Comparison of ENCODE assay signal across 14 mouse cellular contexts in genomic region chr1:171239992-171240744, GRCm38 (mm10). TPM values are rescaled to one million over a fixed set of nuclear protein-coding genes. Genes with fewer than 3 reads are reported as not detected.
DNase-seq lines count a peak whose midpoint lies in the region; ATAC-seq and TF ChIP-seq lines count a peak whose summit lies in the region.
"Had no signal": no experiment of that assay in that cellular context is flagged by ENCODE, and none has a peak within 500 bp of the region (broad histone marks: within the 10 kb centered on the region; RNA-seq: fewer than 3 reads in every experiment).

No protein-coding gene starts in this region.

- 83% methylated on average over 15 of the region's 15 CpGs for WGBS in forebrain, embryonic 13.5 days
- WGBS in forebrain, embryonic 11.5 days: 82% methylated on average over 15 of the region's 15 CpGs
- 65% methylated on average over 15 of the region's 15 CpGs for WGBS in lung, embryonic 14.5 days
- 57% methylated on average over 15 of the region's 15 CpGs for WGBS in lung, adult 2 months
- WGBS in kidney, embryonic 16.5 days: 45% methylated on average over 15 of the region's 15 CpGs
- 75% methylated on average over 15 of the region's 15 CpGs for WGBS in small intestine, adult 2 months

- ATAC-seq in forebrain, embryonic 13.5 days: no peak
- ATAC-seq in forebrain, embryonic 11.5 days (replicated peaks; ENCODE audit: low FRiP score): no peak
- ATAC-seq in lung, embryonic 14.5 days (ENCODE audit: insufficient read depth): no peak
- 0 out of 2 replicates have a peak, but pooled peaks have one; percentile 56 for ATAC-seq in kidney, embryonic 16.5 days (ENCODE audit: low FRiP score, low TSS enrichment)
- ATAC-seq in erythroid progenitor cell, adult 5-6 weeks (replicated peaks; ENCODE audit: low FRiP score, poor library complexity, severe bottlenecking): no peak
- ATAC-seq: activated CD4-positive, CD25-positive, alpha-beta regulatory T cell, adult 4 months; forebrain, embryonic 15.5 days had no signal

- H3K27me3 ChIP-seq in forebrain, embryonic 13.5 days: no peaks in the 10 kb centered on the region
- H3K27me3 ChIP-seq in forebrain, embryonic 11.5 days (ENCODE audit: control insufficient read depth, insufficient read depth, low read length): no peaks in the 10 kb centered on the region
- H3K27me3 ChIP-seq in lung, embryonic 14.5 days (ENCODE audit: insufficient read depth, low read length): no peaks in the 10 kb centered on the region
- H3K27me3 ChIP-seq in kidney, embryonic 16.5 days (ENCODE audit: insufficient read depth, low read length): no peaks in the 10 kb centered on the region
- H3K27me3 ChIP-seq in small intestine, adult 2 months (ENCODE audit: control insufficient read depth, insufficient read depth, low read length): no peaks in the 10 kb centered on the region
- H3K27me3 ChIP-seq: forebrain, embryonic 15.5 days had no signal

- DNase-seq in forebrain, embryonic 11.5 days (ENCODE audit: low spot score): no peak
- peak; percentile 23 for DNase-seq in lung, embryonic 14.5 days
- DNase-seq in lung, adult 2 months: no peak
- DNase-seq in cerebellum, adult 8-10 months: no peak
- DNase-seq: cerebellum, adult 11-12 months; left cerebral cortex, postnatal 4 days; spleen, adult 18-20 months had no signal

- H3K36me3 ChIP-seq in forebrain, embryonic 13.5 days (ENCODE audit: poor library complexity, severe bottlenecking): peaks cover 94% of the 10 kb centered on the region
- peaks cover 16% of the 10 kb centered on the region; the same call in 1 of the 2 replicates for H3K36me3 ChIP-seq in forebrain, embryonic 11.5 days (ENCODE audit: control insufficient read depth, insufficient read depth, low read length)
- peaks cover 98% of the 10 kb centered on the region for H3K36me3 ChIP-seq in lung, embryonic 14.5 days (ENCODE audit: insufficient read depth)
- peaks cover 80% of the 10 kb centered on the region for H3K36me3 ChIP-seq in kidney, embryonic 16.5 days (ENCODE audit: insufficient read depth, low read length)
- H3K36me3 ChIP-seq in small intestine, adult 2 months (ENCODE audit: control insufficient read depth, insufficient read depth, low read length): peaks cover 75% of the 10 kb centered on the region

- H3K9me3 ChIP-seq in forebrain, embryonic 13.5 days (replicated peaks): no peaks in the 10 kb centered on the region
- no peaks in the 10 kb centered on the region for H3K9me3 ChIP-seq in forebrain, embryonic 11.5 days (ENCODE audit: control insufficient read depth, low read length)
- no peaks in the 10 kb centered on the region for H3K9me3 ChIP-seq in lung, embryonic 14.5 days (ENCODE audit: low read depth, low read length)
- no peaks in the 10 kb centered on the region for H3K9me3 ChIP-seq in kidney, embryonic 16.5 days (ENCODE audit: low read length)
- H3K9me3 ChIP-seq: forebrain, embryonic 15.5 days had no signal

- H3K9ac ChIP-seq in forebrain, embryonic 13.5 days: peak overlapping the region; percentile 16; the same call in 1 of the 2 replicates
- H3K9ac ChIP-seq in forebrain, embryonic 11.5 days (ENCODE audit: low read length): no peak overlapping the region
- H3K9ac ChIP-seq in lung, embryonic 14.5 days: no peak overlapping the region
- H3K9ac ChIP-seq in kidney, embryonic 16.5 days (replicated peaks; ENCODE audit: low read length): 0 out of 2 replicates have a peak overlapping the region, but pooled peaks have one; percentile 35
- H3K9ac ChIP-seq: forebrain, embryonic 15.5 days had no signal

- H3K27ac ChIP-seq in forebrain, embryonic 13.5 days: no peak overlapping the region
- no peak overlapping the region for H3K27ac ChIP-seq in forebrain, embryonic 11.5 days (ENCODE audit: low read depth, low read length)
- H3K27ac ChIP-seq in lung, embryonic 14.5 days (ENCODE audit: low read depth): no peak overlapping the region
- no peak overlapping the region; the same call in 1 of the 2 replicates for H3K27ac ChIP-seq in kidney, embryonic 16.5 days (ENCODE audit: low read length)
- peak overlapping the region; percentile 35; the same call in 1 of the 2 replicates for H3K27ac ChIP-seq in small intestine, adult 2 months (ENCODE audit: insufficient read depth, low read depth, low read length)
- H3K27ac ChIP-seq: forebrain, embryonic 15.5 days had no signal

- H3K4me1 ChIP-seq in forebrain, embryonic 13.5 days: no peaks in the 10 kb centered on the region
- no peaks in the 10 kb centered on the region for H3K4me1 ChIP-seq in forebrain, embryonic 11.5 days (replicated peaks; ENCODE audit: control insufficient read depth, insufficient read depth, low read length)
- H3K4me1 ChIP-seq in lung, embryonic 14.5 days (ENCODE audit: insufficient read depth): no peaks in the 10 kb centered on the region
- H3K4me1 ChIP-seq in lung, adult 2 months (ENCODE audit: control insufficient read depth, insufficient read depth, low read length): no peaks in the 10 kb centered on the region
- 0 out of 2 replicates have a peak, but pooled peaks cover 3% of the 10 kb centered on the region for H3K4me1 ChIP-seq in kidney, embryonic 16.5 days (ENCODE audit: insufficient read depth, low read length)
- H3K4me1 ChIP-seq in small intestine, adult 2 months (ENCODE audit: control insufficient read depth, insufficient read depth, insufficient read length, low read length): no peaks in the 10 kb centered on the region; the same call in 1 of the 2 replicates
- H3K4me1 ChIP-seq: forebrain, embryonic 15.5 days had no signal

- TF ChIP-seq CTCF in lung, embryonic 14.5 days (IDR thresholded peaks at IDR 0.05; ENCODE audit: low read depth): no peak
- no peak for TF ChIP-seq CTCF in lung, adult 2 months (IDR thresholded peaks at IDR 0.05; ENCODE audit: insufficient read depth, low read length)
- no peak for TF ChIP-seq CTCF in small intestine, adult 2 months (IDR thresholded peaks at IDR 0.05; ENCODE audit: extremely low read depth, insufficient read length, insufficient replicate concordance, low read depth, low read length)

- H3K4me2 ChIP-seq in forebrain, embryonic 13.5 days: no peak overlapping the region
- no peak overlapping the region for H3K4me2 ChIP-seq in forebrain, embryonic 11.5 days (ENCODE audit: low read depth, low read length, severe bottlenecking)
- H3K4me2 ChIP-seq in lung, embryonic 14.5 days: no peak overlapping the region
- H3K4me2 ChIP-seq in kidney, embryonic 16.5 days (replicated peaks; ENCODE audit: low read depth, low read length): no peak overlapping the region
- H3K4me2 ChIP-seq: forebrain, embryonic 15.5 days had no signal

- no peak for TF ChIP-seq POLR2A in lung, adult 2 months (IDR thresholded peaks at IDR 0.05; ENCODE audit: borderline replicate concordance, extremely low read depth, low read depth, low read length)
- TF ChIP-seq POLR2A in small intestine, adult 2 months (IDR thresholded peaks at IDR 0.05; ENCODE audit: low read depth, low read length): no peak

- no peak overlapping the region for H3K4me3 ChIP-seq in forebrain, embryonic 13.5 days
- no peak overlapping the region for H3K4me3 ChIP-seq in forebrain, embryonic 11.5 days (ENCODE audit: low read depth, low read length)
- H3K4me3 ChIP-seq in lung, embryonic 14.5 days (ENCODE audit: low read depth, low read length): no peak overlapping the region
- H3K4me3 ChIP-seq in lung, adult 2 months (replicated peaks; ENCODE audit: extremely low read depth, low read depth, low read length): no peak overlapping the region
- H3K4me3 ChIP-seq in kidney, embryonic 16.5 days (ENCODE audit: low read length): no peak overlapping the region
- H3K4me3 ChIP-seq in small intestine, adult 2 months (ENCODE audit: low read depth, low read length): no peak overlapping the region
- H3K4me3 ChIP-seq: forebrain, embryonic 15.5 days had no signal

RNA-seq across cellular contexts. Expression of gene Fcer1g, which starts 6.0 kb away (rescaled TPM):
- 12.3 and 12.8 TPM in 2 replicates for polyA plus RNA-seq in forebrain, embryonic 13.5 days (2015; fragmentation: Nextera tagmentation; extraction: Ambion mirVana)
- polyA plus RNA-seq in forebrain, embryonic 11.5 days (2014; fragmentation: Nextera tagmentation; extraction: Ambion mirVana): 18.4 and 18.6 TPM in 2 replicates
- polyA plus RNA-seq in lung, embryonic 14.5 days (2014; fragmentation: Nextera tagmentation; extraction: Ambion mirVana): 44.2 and 47.3 TPM in 2 replicates
- 117 and 158 TPM in 2 replicates for polyA plus RNA-seq in lung, adult 2 months (2012; rRNA removed)
- polyA plus RNA-seq in kidney, embryonic 16.5 days (2015; fragmentation: Nextera tagmentation; extraction: Ambion mirVana): 35.0 and 37.2 TPM in 2 replicates
- polyA plus RNA-seq in small intestine, adult 2 months (2012; rRNA removed): 36.9 and 46.7 TPM in 2 replicates
- total RNA-seq in erythroid progenitor cell, adult 5-6 weeks (2015; ENCODE audit: low replicate concordance): 214 and 248 TPM in 2 replicates
- total RNA-seq in erythroid progenitor cell, adult 5-6 weeks (2017; ENCODE audit: low replicate concordance): 39.7 and 114 TPM in 2 replicates

RNA-seq across cellular contexts. Expression of gene Adamts4, which starts 10.1 kb away (rescaled TPM):
- 6.9 and 7.3 TPM in 2 replicates for polyA plus RNA-seq in forebrain, embryonic 13.5 days (2015; fragmentation: Nextera tagmentation; extraction: Ambion mirVana)
- 6.6 and 7.1 TPM in 2 replicates for polyA plus RNA-seq in forebrain, embryonic 11.5 days (2014; fragmentation: Nextera tagmentation; extraction: Ambion mirVana)
- 6.6 and 7.5 TPM in 2 replicates for polyA plus RNA-seq in lung, embryonic 14.5 days (2014; fragmentation: Nextera tagmentation; extraction: Ambion mirVana)
- 1.2 and 1.3 TPM in 2 replicates for polyA plus RNA-seq in lung, adult 2 months (2012; rRNA removed)
- 13.4 and 15.2 TPM in 2 replicates for polyA plus RNA-seq in kidney, embryonic 16.5 days (2015; fragmentation: Nextera tagmentation; extraction: Ambion mirVana)
- 1.5 and 2.6 TPM in 2 replicates for polyA plus RNA-seq in small intestine, adult 2 months (2012; rRNA removed)
- 0.42 TPM in 1 of 2 replicates, not detected in the other for total RNA-seq in erythroid progenitor cell, adult 5-6 weeks (2015; ENCODE audit: low replicate concordance)
- total RNA-seq in erythroid progenitor cell, adult 5-6 weeks (2017; ENCODE audit: low replicate concordance): not detected in 2 replicates

RNA-seq across cellular contexts. Expression of gene Ndufs2, which starts 11.0 kb away (rescaled TPM):
- 216 and 221 TPM in 2 replicates for polyA plus RNA-seq in forebrain, embryonic 13.5 days (2015; fragmentation: Nextera tagmentation; extraction: Ambion mirVana)
- polyA plus RNA-seq in forebrain, embryonic 11.5 days (2014; fragmentation: Nextera tagmentation; extraction: Ambion mirVana): 257 and 264 TPM in 2 replicates
- 244 and 250 TPM in 2 replicates for polyA plus RNA-seq in lung, embryonic 14.5 days (2014; fragmentation: Nextera tagmentation; extraction: Ambion mirVana)
- polyA plus RNA-seq in lung, adult 2 months (2012; rRNA removed): 78.8 and 118 TPM in 2 replicates
- polyA plus RNA-seq in kidney, embryonic 16.5 days (2015; fragmentation: Nextera tagmentation; extraction: Ambion mirVana): 311 and 368 TPM in 2 replicates
- 79.8 and 116 TPM in 2 replicates for polyA plus RNA-seq in small intestine, adult 2 months (2012; rRNA removed)
- total RNA-seq in erythroid progenitor cell, adult 5-6 weeks (2015; ENCODE audit: low replicate concordance): 86.5 and 106 TPM in 2 replicates
- 40.8 and 73.3 TPM in 2 replicates for total RNA-seq in erythroid progenitor cell, adult 5-6 weeks (2017; ENCODE audit: low replicate concordance)

RNA-seq across cellular contexts. Expression of gene Apoa2, which starts 15.3 kb away (rescaled TPM):
- polyA plus RNA-seq in forebrain, embryonic 13.5 days (2015; fragmentation: Nextera tagmentation; extraction: Ambion mirVana): 2.6 and 8.3 TPM in 2 replicates
- polyA plus RNA-seq in forebrain, embryonic 11.5 days (2014; fragmentation: Nextera tagmentation; extraction: Ambion mirVana): 1.6 and 1.9 TPM in 2 replicates
- polyA plus RNA-seq in lung, embryonic 14.5 days (2014; fragmentation: Nextera tagmentation; extraction: Ambion mirVana): 1.6 and 3.7 TPM in 2 replicates
- polyA plus RNA-seq in lung, adult 2 months (2012; rRNA removed): 4.7 and 7.2 TPM in 2 replicates
- polyA plus RNA-seq in kidney, embryonic 16.5 days (2015; fragmentation: Nextera tagmentation; extraction: Ambion mirVana): 22.4 and 32.2 TPM in 2 replicates
- polyA plus RNA-seq in small intestine, adult 2 months (2012; rRNA removed): 0.94 TPM in 1 of 2 replicates, not detected in the other
- 16.8 TPM in 1 of 2 replicates, not detected in the other for total RNA-seq in erythroid progenitor cell, adult 5-6 weeks (2015; ENCODE audit: low replicate concordance)
- total RNA-seq in erythroid progenitor cell, adult 5-6 weeks (2017; ENCODE audit: low replicate concordance): not detected in 2 replicates
- total RNA-seq: hematopoietic stem cell, adult 5-6 weeks had no signal
- polyA plus RNA-seq: activated CD4-positive, CD25-positive, alpha-beta regulatory T cell, adult 4 months had no signal

RNA-seq across cellular contexts. Expression of gene Tomm40l, which starts 17.9 kb away (rescaled TPM):
- 33.8 and 43.0 TPM in 2 replicates for polyA plus RNA-seq in forebrain, embryonic 13.5 days (2015; fragmentation: Nextera tagmentation; extraction: Ambion mirVana)
- 31.6 and 39.2 TPM in 2 replicates for polyA plus RNA-seq in forebrain, embryonic 11.5 days (2014; fragmentation: Nextera tagmentation; extraction: Ambion mirVana)
- polyA plus RNA-seq in lung, embryonic 14.5 days (2014; fragmentation: Nextera tagmentation; extraction: Ambion mirVana): 33.7 and 37.9 TPM in 2 replicates
- polyA plus RNA-seq in lung, adult 2 months (2012; rRNA removed): 25.7 and 28.8 TPM in 2 replicates
- 40.6 and 44.1 TPM in 2 replicates for polyA plus RNA-seq in kidney, embryonic 16.5 days (2015; fragmentation: Nextera tagmentation; extraction: Ambion mirVana)
- 17.0 and 21.2 TPM in 2 replicates for polyA plus RNA-seq in small intestine, adult 2 months (2012; rRNA removed)
- total RNA-seq in erythroid progenitor cell, adult 5-6 weeks (2015; ENCODE audit: low replicate concordance): 1.1 and 4.2 TPM in 2 replicates
- 4.0 and 4.1 TPM in 2 replicates for total RNA-seq in erythroid progenitor cell, adult 5-6 weeks (2017; ENCODE audit: low replicate concordance)

Comparison
In these comparisons a context has a peak if more than half of its experiments do, and no peak if none do; other contexts are left out.
1. H3K9ac ChIP-seq: peak in forebrain, embryonic 13.5 days (single experiment) and kidney, embryonic 16.5 days (single experiment); none in forebrain, embryonic 11.5 days (single experiment) and lung, embryonic 14.5 days (single experiment).